10 mouse cellular contexts compared by ENCODE assay signal in the genomic region with DNA sequence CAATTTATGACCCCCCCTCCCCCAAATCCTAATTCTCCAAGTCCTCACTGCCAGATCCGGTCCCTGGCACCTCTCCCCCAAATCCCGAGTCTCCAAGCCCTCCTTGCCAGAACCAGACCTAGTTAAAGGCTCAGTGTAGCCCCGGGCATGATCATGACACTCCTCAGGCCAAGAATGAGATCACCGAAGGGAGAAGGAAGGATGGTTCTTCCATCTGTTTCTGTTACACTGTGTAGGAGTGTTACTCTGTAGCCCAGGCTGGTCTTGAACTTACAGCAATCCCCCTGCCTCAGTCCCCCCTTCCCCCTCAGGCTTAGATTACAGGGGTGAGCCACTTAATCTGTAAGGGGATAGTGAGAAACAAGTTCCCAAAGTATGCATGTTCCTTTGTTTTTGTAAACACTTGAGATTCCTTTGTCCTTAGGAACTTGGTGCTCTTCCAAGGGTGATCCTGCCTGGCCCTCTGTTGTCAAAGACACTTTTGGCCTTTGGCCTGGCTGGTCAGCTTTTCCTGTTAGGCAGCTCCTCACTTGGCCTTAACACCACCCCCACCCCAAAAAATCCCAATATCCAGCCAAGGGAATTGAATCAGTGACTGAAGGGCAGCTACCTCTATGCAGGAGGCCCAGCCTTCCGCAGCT. TPM values are rescaled to one million over a fixed set of nuclear protein-coding genes. Genes with fewer than 3 reads are reported as not detected.
DNase-seq lines count a peak whose midpoint lies in the region; ATAC-seq lines count a peak whose summit lies in the region.
"Had no signal": no experiment of that assay in that cellular context is flagged by ENCODE, and none has a peak within 500 bp of the region (broad histone marks: within the 10 kb centered on the region; RNA-seq: fewer than 3 reads in every experiment).

No protein-coding gene starts in this region.

- no peaks in the 10 kb centered on the region for H3K4me1 ChIP-seq in kidney, embryonic 14.5 days (ENCODE audit: control insufficient read depth, insufficient read depth, low read length)
- H3K4me1 ChIP-seq in brown adipose tissue, adult 24 weeks (ENCODE audit: control insufficient read depth, insufficient read depth, insufficient read length, low read length), result peaks cover 35% of the 10 kb centered on the region
- H3K4me1 ChIP-seq in heart, embryonic 10.5 days, result peaks cover 29% of the 10 kb centered on the region

- 76% methylated on average over 5 of the region's 5 CpGs for WGBS in kidney, embryonic 14.5 days
- WGBS in heart, embryonic 10.5 days, result 69% methylated on average over 5 of the region's 5 CpGs

- H3K9ac ChIP-seq in kidney, embryonic 14.5 days (ENCODE audit: low read depth, low read length), result no peak overlapping the region

- no peaks in the 10 kb centered on the region for H3K27me3 ChIP-seq in kidney, embryonic 14.5 days (ENCODE audit: control insufficient read depth, insufficient read depth, low read length)
- no peaks in the 10 kb centered on the region for H3K27me3 ChIP-seq in heart, embryonic 10.5 days (ENCODE audit: insufficient read depth, poor library complexity, severe bottlenecking)

- DNase-seq in kidney, adult 11 months, result peak; percentile 68
- peak; percentile 48 for DNase-seq in heart, embryonic 10.5 days (ENCODE audit: low spot score)
- peak; percentile 76 to 86 for DNase-seq in kidney, postnatal 36 days
- no peak for DNase-seq in c-Kit-positive CD71-positive TER-119-positive erythroid progenitor cells, embryonic 14.5 days (ENCODE audit: low spot score)

- no peak overlapping the region for H3K4me3 ChIP-seq in kidney, embryonic 14.5 days (ENCODE audit: low read length)
- H3K4me3 ChIP-seq in brown adipose tissue, adult 24 weeks (ENCODE audit: insufficient read depth, low read depth, low read length), result no peak overlapping the region
- no peak overlapping the region for H3K4me3 ChIP-seq in heart, embryonic 10.5 days

- no peak overlapping the region for H3K4me2 ChIP-seq in kidney, embryonic 14.5 days (replicated peaks; ENCODE audit: low read depth, low read length)

- no peak for ATAC-seq in kidney, embryonic 14.5 days (ENCODE audit: low FRiP score, low TSS enrichment)
- ATAC-seq in megakaryocyte, adult 5-6 weeks (ENCODE audit: poor library complexity, severe bottlenecking), result no peak
- no peak for ATAC-seq in megakaryocyte-erythroid progenitor cell, adult 5-6 weeks (replicated peaks; ENCODE audit: low FRiP score, low TSS enrichment, poor library complexity, severe bottlenecking)

- H3K27ac ChIP-seq in kidney, embryonic 14.5 days (ENCODE audit: low read depth, low read length), result no peak overlapping the region
- H3K27ac ChIP-seq in brown adipose tissue, adult 24 weeks (replicated peaks; ENCODE audit: low read depth, low read length), result peak overlapping the region; percentile 96
- H3K27ac ChIP-seq in heart, embryonic 10.5 days, result peak overlapping the region; percentile 75

- no peaks in the 10 kb centered on the region for H3K36me3 ChIP-seq in kidney, embryonic 14.5 days (ENCODE audit: control insufficient read depth, insufficient read depth, low read length)
- no peaks in the 10 kb centered on the region for H3K36me3 ChIP-seq in heart, embryonic 10.5 days
- H3K36me3 ChIP-seq: G1E had no signal

- no peaks in the 10 kb centered on the region for H3K9me3 ChIP-seq in kidney, embryonic 14.5 days (ENCODE audit: control insufficient read depth, low read length)
- H3K9me3 ChIP-seq in heart, embryonic 10.5 days, result no peaks in the 10 kb centered on the region
- H3K9me3 ChIP-seq: G1E had no signal

RNA-seq across cellular contexts. Expression of a gene that starts 2.8 kb away (rescaled TPM):
- not detected in 2 replicates for polyA plus RNA-seq in kidney, embryonic 14.5 days (2014; fragmentation: Nextera tagmentation; extraction: Ambion mirVana)
- not detected in 2 replicates for polyA plus RNA-seq in brown adipose tissue, adult 24 weeks (2012; ENCODE audit: insufficient read depth, insufficient read length, missing spikeins)
- 0.21 and 0.37 TPM in 2 replicates for polyA plus RNA-seq in heart, embryonic 10.5 days (2016; fragmentation: Nextera tagmentation; extraction: Ambion mirVana)
- total RNA-seq in megakaryocyte, adult 5-6 weeks (2015), result not detected in 2 replicates
- not detected in 2 replicates for total RNA-seq in megakaryocyte, adult 5-6 weeks (2017)
- total RNA-seq in megakaryocyte-erythroid progenitor cell, adult 5-6 weeks (2014; fragmentation: Nextera tagmentation), result 3.1 and 6.3 TPM in 2 replicates
- not detected in 2 replicates for total RNA-seq in megakaryocyte-erythroid progenitor cell, adult 5-6 weeks (2017)
- polyA plus RNA-seq: G1E; liver, embryonic 16.5 days had no signal
